Mouse (Mus musculus) erythroblast, embryonic 14.5 days (primary cell): ENCODE results near the gene Heg1.

Source experiments
- GATA1 ChIP-seq: IDR thresholded peaks from 2 replicates; pipeline ENCODE4 v1.6.1; 2012; ENCODE audit warnings: low read length, inconsistent platforms, mixed read lengths
- TAL1 ChIP-seq: IDR thresholded peaks from 3 replicates; pipeline ENCODE4 v1.6.1; 2012; ENCODE audit warnings: low read length, inconsistent platforms, mixed read lengths

- TF ChIP-seq TAL1 = no peak
- no peak for TF ChIP-seq GATA1
Measured at GRCm38 (mm10) chr16:33793846-33794791, 109.9 kb downstream of the Heg1 start, which contains the start of gene Muc13.
